8 mouse cellular contexts compared by ENCODE assay signal in genomic region chr16:30977186-30977585, GRCm38 (mm10).
A peak's percentile ranks its signal among the peaks of the same experiment; 100 is the strongest.
DNase-seq lines count a peak whose midpoint lies in the region; ATAC-seq lines count a peak whose summit lies in the region.

No protein-coding gene starts in this region.

- WGBS in intestine, embryonic 14.5 days = 2% methylated on average over 3 of the region's 3 CpGs

- peak; percentile 97 for DNase-seq in adipocyte (ENCODE audit: low spot score)
- peak; percentile 97 for DNase-seq in embryo, embryonic 10.5 days (ENCODE audit: low spot score)
- peak; percentile 84 for DNase-seq in gastrocnemius, postnatal 25 days
- DNase-seq in intestine, embryonic 14.5 days (ENCODE audit: low spot score) = peak; percentile 95
- peak; percentile 95 to 97 for DNase-seq in left cerebral cortex, postnatal 14 days (ENCODE audit: low spot score in 2 of 2)
- peak; percentile 95 for DNase-seq in mesoderm, embryonic 11.5 days (ENCODE audit: low read depth, low spot score)
- peak; percentile 91 to 94 for DNase-seq in right cerebral cortex, postnatal 36 days (ENCODE audit: low spot score in 2 of 2)
- DNase-seq in yolk sac, embryonic 10.5 days (ENCODE audit: low spot score) = peak; percentile 89

- no peaks in the 10 kb centered on the region for H3K9me3 ChIP-seq in intestine, embryonic 14.5 days (ENCODE audit: control insufficient read depth, low read length)

- H3K4me3 ChIP-seq in intestine, embryonic 14.5 days (ENCODE audit: low read depth, low read length) = no peak overlapping the region

- peak overlapping the region; percentile 25; the same call in 1 of the 2 replicates for H3K4me2 ChIP-seq in intestine, embryonic 14.5 days (ENCODE audit: low read length)

- no peaks in the 10 kb centered on the region for H3K36me3 ChIP-seq in intestine, embryonic 14.5 days (ENCODE audit: control insufficient read depth, insufficient read depth, low read length)

- H3K9ac ChIP-seq in intestine, embryonic 14.5 days (ENCODE audit: low read length) = no peak overlapping the region

- no peak overlapping the region for H3K27ac ChIP-seq in intestine, embryonic 14.5 days (ENCODE audit: low read depth)

- peaks cover 21% of the 10 kb centered on the region for H3K4me1 ChIP-seq in intestine, embryonic 14.5 days (replicated peaks; ENCODE audit: control insufficient read depth, insufficient read depth, low read length)

- peak; percentile 92 for ATAC-seq in intestine, embryonic 14.5 days (replicated peaks; ENCODE audit: low FRiP score, low TSS enrichment, low read depth)

- intact Hi-C loops in left cerebral cortex, postnatal 14 days (cut with DNase I) = loop anchor here (1.0 kb wide), 1 partner anchor 380 kb away; no protein-coding TSS in a partner anchor

- no peaks in the 10 kb centered on the region for H3K27me3 ChIP-seq in intestine, embryonic 14.5 days (replicated peaks; ENCODE audit: control insufficient read depth, insufficient read depth, low read length)
